Comparison of ENCODE assay signal across 8 mouse cellular contexts in the genomic region with DNA sequence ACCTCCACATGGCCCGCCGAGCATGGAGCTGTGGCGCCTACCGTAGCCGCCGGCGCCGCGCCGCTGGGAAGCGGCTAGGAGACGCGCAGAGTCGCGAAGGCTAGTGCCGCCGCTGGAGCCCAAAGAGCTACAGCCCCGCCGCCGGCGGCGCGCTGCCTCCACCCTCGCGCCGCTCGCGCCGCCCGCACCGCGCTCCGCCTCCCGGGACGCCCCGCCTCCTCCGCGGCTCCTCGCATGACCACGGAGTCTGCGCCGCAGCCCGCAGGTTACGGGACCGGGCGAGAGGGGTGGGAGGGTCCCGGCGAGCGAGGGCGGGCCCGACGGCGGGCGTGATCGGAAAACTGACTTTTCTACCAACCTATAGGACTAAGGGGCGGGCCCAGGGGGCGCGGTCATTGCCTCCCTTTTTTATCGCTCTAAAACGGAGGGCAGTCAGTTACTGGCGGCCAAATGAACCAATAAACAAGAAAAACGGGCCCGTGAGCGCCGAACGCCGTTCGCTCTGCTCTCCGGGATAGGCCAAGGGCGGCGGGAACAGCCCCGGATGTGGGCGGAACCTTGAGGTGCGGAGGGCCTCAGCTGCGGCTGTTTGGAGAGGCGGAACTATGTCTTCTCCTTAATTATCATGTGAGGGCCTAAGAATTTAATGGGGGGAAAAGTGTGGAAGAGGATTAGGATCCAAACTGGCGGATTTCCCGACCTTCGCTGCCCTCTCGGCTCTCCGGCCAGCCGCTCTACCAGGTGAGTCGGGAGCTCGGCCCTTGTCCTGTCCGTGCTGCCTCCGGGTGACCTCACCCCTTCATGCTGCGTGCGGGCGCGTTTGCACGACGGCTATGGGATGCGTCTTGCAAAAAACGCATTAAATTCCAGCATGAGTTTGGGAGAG. TPM values are rescaled to one million over a fixed set of nuclear protein-coding genes. Genes with fewer than 3 reads are reported as not detected.
A peak's percentile ranks its signal among the peaks of the same experiment; 100 is the strongest.
DNase-seq lines count a peak whose midpoint lies in the region; ATAC-seq and TF ChIP-seq lines count a peak whose summit lies in the region.

TSS of gene Phtf2 (minus strand) at position 210 of the 886 bp plus-strand sequence.
TSS of gene Tmem60 (plus strand) at position 277 of the 886 bp plus-strand sequence.

- peaks cover 12% of the 10 kb centered on the region for H3K36me3 ChIP-seq in hindbrain, embryonic 13.5 days

- no peaks in the 10 kb centered on the region for H3K9me3 ChIP-seq in hindbrain, embryonic 13.5 days

- POLR2A ChIA-PET in Patski (lab: Charles Lee), result interaction anchor here (1.5 kb wide), 1 partner anchor 69 kb away, joined by 6 read pairs; no protein-coding TSS in a partner anchor

- H3K27ac ChIP-seq in hindbrain, embryonic 13.5 days, result peak within 1 kb of the TSS; percentile 97

- peak within 1 kb of the TSS; percentile 86 for H3K4me3 ChIP-seq in hindbrain, embryonic 13.5 days

- DNase-seq in Patski (ENCODE audit: low read depth, low spot score), result peak; percentile 91
- DNase-seq in cerebellum, postnatal 14 days, result peak; percentile 98 to 99
- peak; percentile 97 to 98 for DNase-seq in frontal cortex, postnatal 14 days (ENCODE audit: low spot score in 2 of 2)
- DNase-seq in layer of hippocampus, postnatal 25 days (ENCODE audit: extremely low spot score in 1 of 2, low spot score in 1 of 2), result peak; percentile 86 to 94
- peak; percentile 99 for DNase-seq in lung, postnatal 25 days (ENCODE audit: low spot score)
- peak; percentile 100 for DNase-seq in retina, embryonic 14.5 days (ENCODE audit: low spot score)
- peak; percentile 99 for DNase-seq in thymus, postnatal 4 days

- H3K27me3 ChIP-seq in Patski, result no peaks in the 10 kb centered on the region
- H3K27me3 ChIP-seq in hindbrain, embryonic 13.5 days, result no peaks in the 10 kb centered on the region

- under 1% methylated on average over 63 of the region's 94 CpGs for WGBS in hindbrain, embryonic 13.5 days

- peak; percentile 94 for ATAC-seq in Patski
- peak; percentile 99 for ATAC-seq in hindbrain, embryonic 13.5 days (ENCODE audit: low FRiP score)

- H3K4me2 ChIP-seq in hindbrain, embryonic 13.5 days, result peak within 1 kb of the TSS; percentile 72

- H3K4me1 ChIP-seq in hindbrain, embryonic 13.5 days (replicated peaks), result peaks cover 28% of the 10 kb centered on the region

- in situ Hi-C loops in Patski (cut with MboI; ENCODE audit: low pct_unique_long_range_greater_than_20kb), result loop anchor here (10.0 kb wide), 1 partner anchor 177 kb away; no protein-coding TSS in a partner anchor

- peak within 1 kb of the TSS; percentile 91 for H3K9ac ChIP-seq in hindbrain, embryonic 13.5 days

- no peak for TF ChIP-seq CTCF in Patski (IDR thresholded peaks at IDR 0.05)

- CTCF ChIA-PET in Patski (lab: Charles Lee), result interaction anchor here (1.0 kb wide), 1 partner anchor 10 kb away, joined by 4 read pairs; no protein-coding TSS in a partner anchor

RNA-seq across cellular contexts. Expression of gene Phtf2, which starts in this region (rescaled TPM):
- 8.4 TPM for polyA plus RNA-seq in Patski (2021)
- polyA plus RNA-seq in hindbrain, embryonic 13.5 days (2015; fragmentation: Nextera tagmentation; extraction: Ambion mirVana), result 24.3 and 24.7 TPM in 2 replicates
- 10 to 100 TPM; 10.3 to 12.9 TPM for total RNA-seq in layer of hippocampus, postnatal 25 days (2021)

RNA-seq across cellular contexts. Expression of gene Tmem60, which starts in this region (rescaled TPM):
- 30.1 TPM for polyA plus RNA-seq in Patski (2021)
- polyA plus RNA-seq in hindbrain, embryonic 13.5 days (2015; fragmentation: Nextera tagmentation; extraction: Ambion mirVana), result 68.2 and 68.8 TPM in 2 replicates
- 10 to 100 TPM; 22.7 to 24.8 TPM for total RNA-seq in layer of hippocampus, postnatal 25 days (2021)

Comparison
In these comparisons a context has a peak if more than half of its experiments do, and no peak if none do; other contexts are left out.
1. Peak in every context shown above with its lines: DNase-seq, ATAC-seq, H3K4me3 ChIP-seq and H3K27ac ChIP-seq.